Mouse (Mus musculus) CH12.LX (cell line): ENCODE measurements around the gene Dtnb.

Experiments used
- CHD2 ChIP-seq: IDR thresholded peaks from 2 replicates; pipeline ENCODE4 v1.6.1; 2011; ENCODE audit warnings: low read length, improper control_type of control experiment
- CTCF ChIP-seq, 2 experiments: IDR thresholded peaks in 1 of 2; conservative IDR thresholded peaks in 1 of 2; 2 replicates each; pipeline ENCODE4 v1.5.1; 2011 to 2012; ENCODE audit warnings: low read depth in 2 of 2, low read length in 2 of 2, improper control_type of control experiment in 1 of 2, inconsistent platforms in 1 of 2, mild to moderate bottlenecking in 1 of 2, moderate library complexity in 1 of 2
- EP300 ChIP-seq: IDR thresholded peaks from 2 replicates; pipeline ENCODE4 v1.6.1; 2011; ENCODE audit warnings: low read length, improper control_type of control experiment
- NELFE ChIP-seq: IDR thresholded peaks from 2 replicates; pipeline ENCODE4 v1.6.1; 2011; ENCODE audit warnings: low read depth, low read length, improper control_type of control experiment
- POLR2A ChIP-seq: IDR thresholded peaks from 2 replicates; pipeline ENCODE4 v1.6.1; 2011; ENCODE audit warnings: low read depth, mild to moderate bottlenecking, improper control_type of control experiment, low read length
- POLR2AphosphoS2 ChIP-seq: IDR thresholded peaks from 2 replicates; pipeline ENCODE4 v1.6.1; 2011; ENCODE audit warnings: low read depth, low read length, improper control_type of control experiment
- RCOR1 ChIP-seq: conservative IDR thresholded peaks from 2 replicates; pipeline ENCODE4 v1.6.1; 2012; ENCODE audit warnings: low read depth, mild to moderate bottlenecking, inconsistent platforms, low read length, improper control_type of control experiment
- SMC3 ChIP-seq: IDR thresholded peaks from 2 replicates; pipeline ENCODE4 v1.6.1; 2011; ENCODE audit warnings: low read depth, low read length, improper control_type of control experiment
- UBTF ChIP-seq: IDR thresholded peaks from 2 replicates; pipeline ENCODE4 v1.6.1; 2012; ENCODE audit warnings: low read depth, mild to moderate bottlenecking, inconsistent platforms, low read length, improper control_type of control experiment, moderate library complexity
- USF1 ChIP-seq: IDR thresholded peaks from 2 replicates; pipeline ENCODE4 v1.6.1; 2014; ENCODE audit warnings: low read depth, mild to moderate bottlenecking, inconsistent platforms, low read length, improper control_type of control experiment

- TF ChIP-seq POLR2A (no peak), RCOR1 (no peak), NELFE (no peak), CHD2 (no peak), CTCF (conservative IDR thresholded peaks at IDR 0.05 in 1 of 2, IDR thresholded peaks at IDR 0.05 in 1 of 2; ENCODE audit: low read depth in 2 of 2, low read length in 2 of 2) (no peak), USF1 (no peak), EP300 (no peak), SMC3 (no peak), UBTF (no peak), POLR2AphosphoS2 (no peak)
Observed at GRCm38 (mm10) chr12:3788421-3789051, 216.4 kb downstream of the Dtnb start.
